Mouse (Mus musculus): ENCODE data around the gene Lyrm4. TPM values are rescaled to one million over a fixed set of nuclear protein-coding genes. Genes with fewer than 3 reads are reported as not detected.

The Lyrm4 gene
- total RNA-seq, 1 experiment from 2014 or later = 18.2 TPM

DNA sequence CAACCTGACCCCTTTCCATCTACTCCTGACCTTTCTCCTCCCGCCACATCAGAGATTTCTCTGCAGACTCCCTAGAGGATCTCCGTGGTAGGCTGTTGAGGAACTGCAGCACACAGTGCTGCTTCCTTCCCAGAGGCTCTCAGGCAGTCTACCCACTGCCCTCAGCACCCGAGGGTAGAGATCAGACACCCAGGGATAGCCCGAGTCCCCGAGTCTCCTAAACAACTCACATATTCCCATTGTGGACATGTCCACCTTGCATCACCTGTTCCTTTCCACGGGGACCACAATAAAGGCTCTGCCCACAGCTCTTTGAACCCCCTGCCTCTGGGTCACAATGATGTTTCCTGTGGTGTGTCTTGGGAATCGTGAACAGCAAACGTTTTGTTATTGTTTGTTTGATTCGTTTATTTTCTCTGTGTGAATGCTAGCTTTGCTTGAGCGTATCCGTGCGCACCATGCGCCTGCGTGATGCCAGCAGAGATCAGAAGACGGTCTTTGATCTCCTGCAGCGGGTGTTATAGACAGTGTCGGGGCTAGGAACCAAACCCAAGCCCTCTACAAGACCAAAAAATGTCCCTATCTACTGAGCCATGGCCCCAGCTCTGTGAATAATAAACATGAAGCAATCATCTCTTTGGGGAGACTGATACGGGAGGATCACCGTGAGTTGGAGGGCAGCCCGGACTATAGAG is 170.5 kb downstream of the Lyrm4 start:
- no peak for ATAC-seq (replicated peaks; ENCODE audit: low read depth, poor library complexity, severe bottlenecking)

DNA sequence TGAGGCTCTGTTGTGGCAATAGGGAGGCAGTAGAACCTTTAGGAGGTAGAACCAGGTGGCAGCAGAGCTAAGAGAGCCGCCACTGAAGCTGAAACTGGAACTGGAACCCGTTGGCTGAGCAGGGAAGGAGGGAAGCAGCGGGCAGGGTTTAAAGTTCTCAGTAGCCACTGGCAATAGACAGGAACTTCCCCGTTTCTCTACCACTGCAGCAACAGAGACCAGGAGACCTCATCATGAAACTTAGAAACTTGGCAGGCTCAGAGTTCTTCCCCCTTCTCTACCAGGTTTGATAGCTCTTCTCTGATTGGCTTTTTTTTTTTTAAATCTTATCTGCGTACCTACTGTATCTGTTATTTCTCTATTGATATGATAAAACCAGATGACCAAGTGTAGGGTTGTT is 176.4 kb downstream of the Lyrm4 start:
- ATAC-seq (replicated peaks; ENCODE audit: low read depth, poor library complexity, severe bottlenecking) = peak; percentile 50; the same call in 1 of the 2 replicates

DNA sequence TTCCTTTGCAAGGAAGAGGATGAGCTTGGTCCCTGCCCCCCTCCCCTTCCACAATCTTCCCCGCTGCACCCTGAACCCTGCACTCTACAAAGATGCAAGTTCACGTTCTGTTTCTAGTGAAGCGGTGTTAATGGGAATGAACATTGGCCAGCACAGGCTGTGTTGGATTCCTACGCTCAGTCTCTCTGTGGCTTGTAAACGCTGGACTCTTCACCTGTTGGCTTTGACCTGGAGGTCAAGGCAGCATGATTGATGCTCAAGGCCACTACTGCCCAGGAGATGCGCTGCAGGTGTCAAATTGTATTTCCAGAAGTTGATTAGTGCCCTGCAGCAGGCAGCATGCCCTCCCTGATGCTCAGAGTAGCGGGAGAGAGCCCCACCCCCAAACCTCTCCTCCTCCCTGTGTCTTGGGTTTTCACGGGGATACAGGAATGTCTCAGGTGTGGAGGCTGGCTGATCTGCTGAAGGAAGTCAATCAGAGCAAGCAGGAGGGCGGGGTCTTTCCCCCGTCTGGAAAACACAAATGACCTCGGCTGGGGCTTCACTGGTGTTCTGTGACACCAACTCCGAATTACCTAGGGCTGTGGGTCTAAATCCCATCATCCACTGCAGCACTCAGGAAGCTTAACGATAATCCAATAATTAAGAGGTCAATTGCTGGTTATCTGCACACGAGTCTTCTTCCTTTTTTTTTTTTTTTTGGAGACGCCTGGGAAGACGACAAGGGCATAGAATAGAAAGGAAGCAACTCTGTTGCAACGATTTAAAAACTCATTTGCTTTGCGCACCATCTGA is 177.3 kb downstream of the Lyrm4 start:
- ATAC-seq (replicated peaks; ENCODE audit: low read depth, poor library complexity, severe bottlenecking) = no peak

DNA sequence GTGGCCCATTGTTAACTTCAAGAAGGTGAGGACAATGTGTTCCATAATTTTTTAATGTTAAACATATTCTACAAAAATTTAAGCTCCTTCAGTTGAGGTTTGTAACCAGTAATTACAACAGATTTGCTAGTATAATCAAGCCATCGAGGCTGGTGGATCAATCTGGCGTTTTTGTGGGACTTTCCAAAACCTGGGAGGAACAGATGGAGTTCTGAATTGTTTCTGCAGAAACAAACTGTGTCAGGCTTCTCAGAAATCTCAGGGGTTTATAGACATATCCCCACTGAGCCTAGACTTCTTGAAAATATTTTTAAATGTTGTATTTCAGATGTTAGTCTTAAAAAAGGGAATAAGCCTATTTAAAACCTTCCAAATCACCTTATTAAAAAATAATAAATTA is 179.3 kb downstream of the Lyrm4 start:
- no peak for ATAC-seq (replicated peaks; ENCODE audit: low read depth, poor library complexity, severe bottlenecking)

Other genes starting within 250 kb of the Lyrm4 start
- gene Rpp40, start 211.2 kb downstream of the Lyrm4 start, total RNA-seq (2017) = 15.9 and 16.5 TPM in 2 replicates
- not detected in 2 replicates for gene Ppp1r3g, start 158.7 kb downstream of the Lyrm4 start, total RNA-seq (2017)
- 62.3 and 112 TPM in 2 replicates for gene Fars2, start 114 bp downstream of the Lyrm4 start, total RNA-seq (2017)